Mouse (Mus musculus): ENCODE data around the gene Atp2a2.

Gene Atp2a2

DNA sequence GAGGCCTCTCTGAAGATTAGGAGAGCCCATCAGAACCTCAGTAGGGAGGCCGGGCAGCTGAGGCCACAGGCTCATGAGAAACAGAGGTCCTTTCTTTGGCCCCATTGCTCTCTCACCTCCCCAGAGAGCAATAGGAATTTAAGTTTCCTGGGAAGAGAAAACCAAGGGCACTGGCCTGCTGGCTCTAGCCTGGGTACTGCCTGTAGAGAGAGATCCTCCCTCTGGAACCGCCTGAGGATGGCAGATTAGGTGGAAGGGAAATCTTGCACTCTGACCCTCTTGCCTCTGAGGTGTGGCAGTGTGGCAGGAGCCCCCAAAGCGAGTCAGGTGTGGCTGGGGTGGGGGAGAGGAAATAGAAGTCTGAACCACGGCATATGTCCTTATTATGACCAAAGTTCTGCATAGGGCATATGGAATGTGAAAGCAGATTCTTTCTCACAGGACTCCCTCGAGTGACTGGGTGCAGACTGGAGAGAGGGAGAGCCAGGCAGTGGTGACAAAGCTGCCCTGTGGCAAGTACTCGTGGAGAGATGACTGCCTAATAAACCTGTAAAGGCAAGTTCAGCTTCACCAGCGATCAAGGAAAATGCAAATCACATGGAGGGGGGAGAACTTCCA lies 17.1 kb upstream of the Atp2a2 start:
- DNase-seq (ENCODE audit: low spot score): no peak

DNA sequence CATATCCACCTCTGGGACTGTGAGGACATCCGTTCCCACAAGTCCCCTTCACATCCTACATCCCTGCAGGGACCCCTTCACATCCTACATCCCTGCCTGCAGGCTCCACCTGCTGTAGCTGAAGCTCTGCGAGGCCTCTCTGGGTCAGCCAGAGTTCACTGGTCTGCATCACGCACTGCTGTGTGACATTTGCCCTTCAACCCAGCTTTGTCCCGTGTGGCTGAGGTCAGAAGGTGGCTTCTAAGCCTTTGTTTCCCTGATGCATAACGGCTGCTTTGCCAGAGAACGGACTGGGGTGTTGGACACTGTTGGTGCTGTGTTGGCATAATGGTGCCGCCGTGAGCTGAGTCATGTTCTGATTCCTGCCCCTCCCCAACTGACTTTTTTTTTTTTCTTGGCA lies 16.2 kb upstream of the Atp2a2 start:
- DNase-seq (ENCODE audit: low spot score): no peak

DNA sequence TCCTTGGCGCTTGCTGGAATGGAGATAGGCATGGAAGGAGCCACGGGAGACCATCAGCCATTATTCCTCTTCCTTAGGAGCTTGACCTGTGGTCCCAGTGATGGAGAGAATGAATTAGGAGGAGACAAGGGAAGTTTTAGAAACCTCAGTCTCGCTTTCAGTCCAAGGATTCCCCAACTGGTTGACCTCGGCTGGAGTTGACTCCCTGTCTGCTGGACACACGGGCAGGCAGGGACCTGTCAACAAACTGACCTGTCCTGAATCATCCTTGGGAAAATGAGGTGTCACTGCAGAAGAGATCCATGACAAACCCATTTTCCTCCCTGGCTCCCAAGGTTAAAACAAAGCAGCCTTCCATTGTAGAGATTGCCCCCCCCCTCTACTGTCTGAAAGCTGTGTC lies 14.9 kb upstream of the Atp2a2 start:
- DNase-seq (ENCODE audit: low spot score): no peak

DNA sequence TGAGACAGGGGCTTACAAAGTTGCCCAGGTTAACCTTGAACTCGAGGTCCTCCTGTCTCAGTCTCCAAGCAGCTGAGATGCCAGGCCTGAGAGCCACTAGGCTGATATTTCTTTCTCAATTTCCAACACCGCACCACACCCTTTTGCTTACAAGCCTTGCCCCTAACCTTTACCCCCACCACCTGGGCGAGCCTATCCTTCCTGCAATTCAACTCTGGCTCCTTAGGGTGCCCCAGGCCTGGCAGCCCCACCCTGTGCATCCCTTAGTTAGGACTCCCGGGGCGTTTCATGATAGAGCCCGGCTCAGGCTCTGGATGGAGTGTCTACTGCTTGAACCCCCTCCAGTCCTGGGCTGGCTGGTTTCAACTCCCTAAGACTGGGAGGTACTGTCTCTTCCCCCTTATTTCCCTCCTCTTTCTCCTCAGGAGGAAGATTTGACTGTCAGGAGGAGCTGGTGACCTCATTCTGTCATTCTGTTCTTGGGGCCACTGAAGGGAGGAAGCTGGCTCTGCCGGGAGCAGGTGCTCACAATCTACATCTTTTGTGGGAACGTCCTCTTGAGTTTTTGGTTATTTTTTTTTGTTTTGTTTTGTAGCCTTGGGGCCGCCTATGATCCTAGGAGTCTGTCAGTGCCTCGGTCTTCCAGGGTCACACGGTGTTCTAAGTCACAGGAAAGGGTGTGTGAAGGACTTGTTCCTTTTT lies 14.2 kb upstream of the Atp2a2 start:
- DNase-seq (ENCODE audit: low spot score): no peak

DNA sequence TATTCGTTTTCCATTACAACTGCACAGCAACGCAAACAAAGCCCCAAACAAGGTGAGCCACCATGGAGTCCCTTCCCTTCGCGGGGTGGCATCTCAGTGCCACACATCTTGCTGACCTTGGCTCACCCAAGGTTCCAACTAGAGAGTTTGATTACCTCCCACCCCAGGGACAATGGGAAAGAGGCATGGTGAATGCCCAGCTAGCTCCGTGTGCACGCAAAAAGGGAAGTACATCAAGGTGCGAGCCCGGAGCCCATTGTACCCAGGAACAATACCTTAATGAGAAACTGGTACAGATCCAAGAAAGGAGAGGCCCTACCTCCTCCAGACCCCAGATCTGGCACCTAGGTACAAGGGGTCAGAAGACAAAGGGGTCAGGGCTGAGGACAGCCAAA lies 12.1 kb upstream of the Atp2a2 start:
- no peak for DNase-seq (ENCODE audit: low spot score)

DNA sequence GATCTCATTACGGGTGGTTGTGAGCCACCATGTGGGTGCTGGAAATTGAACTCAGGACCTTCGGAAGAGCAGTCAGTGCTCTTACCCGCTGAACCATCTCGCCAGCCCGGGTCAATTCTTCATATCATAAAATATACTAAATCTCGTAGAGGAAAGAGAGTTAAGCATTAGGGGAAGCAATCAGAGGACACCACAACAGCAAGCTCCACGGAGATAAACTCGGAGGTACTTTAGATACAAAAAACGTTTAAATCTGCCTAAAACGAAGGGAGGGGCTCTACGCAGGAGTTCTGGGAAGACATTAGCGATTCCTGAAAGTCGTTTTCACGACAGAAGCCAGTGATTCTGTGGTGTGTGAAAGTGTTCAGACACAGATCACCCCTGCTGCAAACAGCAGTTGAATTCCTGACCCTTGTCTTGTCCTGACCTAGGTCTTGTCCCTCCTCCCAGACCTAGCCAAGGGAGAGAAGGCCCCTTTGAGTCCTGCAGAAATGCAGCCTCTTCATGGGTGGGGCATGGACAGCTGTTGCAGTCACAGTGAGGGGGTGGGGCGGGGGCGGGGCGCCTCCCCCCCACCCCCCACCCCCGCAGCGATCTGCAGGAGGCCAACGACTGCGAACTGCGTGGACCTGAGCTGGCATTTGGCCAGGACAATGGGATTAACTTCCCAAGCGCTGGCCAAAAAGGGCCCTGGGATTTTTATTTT lies 11.5 kb upstream of the Atp2a2 start:
- DNase-seq (ENCODE audit: low spot score): no peak

DNA sequence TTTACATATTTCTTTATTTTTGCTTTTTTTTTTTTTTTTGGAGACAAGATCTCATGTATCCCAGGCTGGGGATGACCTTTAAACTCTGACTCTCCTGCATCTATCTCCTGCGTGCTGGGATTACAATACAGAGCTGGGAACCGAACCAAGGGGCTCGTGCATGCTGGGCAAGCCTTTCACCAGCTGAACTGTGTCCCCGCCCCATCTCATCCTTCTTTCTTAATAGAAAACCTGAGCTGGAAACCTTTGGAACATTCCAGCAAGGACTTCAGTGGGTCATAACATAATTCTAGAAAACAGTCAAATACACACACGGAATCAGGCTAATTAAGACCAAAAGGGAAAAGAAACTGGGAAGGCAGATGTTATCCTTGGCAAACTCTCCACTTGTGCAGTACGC lies 10.0 kb upstream of the Atp2a2 start:
- DNase-seq (ENCODE audit: low spot score): no peak

DNA sequence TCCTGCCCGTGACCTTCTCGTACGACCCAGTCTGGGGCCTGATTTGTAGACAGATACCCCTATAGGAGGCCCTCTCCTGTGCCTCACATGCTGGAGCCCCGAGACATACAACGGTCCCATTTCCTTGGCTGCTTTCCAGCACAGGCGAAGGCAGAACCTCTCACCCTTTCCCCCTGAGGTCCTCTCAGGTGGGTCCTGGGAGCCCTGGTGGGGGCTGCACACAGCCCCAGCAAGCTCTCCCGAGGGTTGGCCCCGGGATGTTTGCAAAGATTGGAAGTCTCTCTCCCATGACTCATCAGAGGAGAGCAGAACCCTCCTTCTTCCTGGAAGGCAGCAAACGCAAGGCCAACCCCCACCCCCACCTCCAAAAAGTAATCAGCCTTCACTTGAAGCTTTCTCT lies 9.4 kb upstream of the Atp2a2 start:
- no peak for DNase-seq (ENCODE audit: low spot score)

DNA sequence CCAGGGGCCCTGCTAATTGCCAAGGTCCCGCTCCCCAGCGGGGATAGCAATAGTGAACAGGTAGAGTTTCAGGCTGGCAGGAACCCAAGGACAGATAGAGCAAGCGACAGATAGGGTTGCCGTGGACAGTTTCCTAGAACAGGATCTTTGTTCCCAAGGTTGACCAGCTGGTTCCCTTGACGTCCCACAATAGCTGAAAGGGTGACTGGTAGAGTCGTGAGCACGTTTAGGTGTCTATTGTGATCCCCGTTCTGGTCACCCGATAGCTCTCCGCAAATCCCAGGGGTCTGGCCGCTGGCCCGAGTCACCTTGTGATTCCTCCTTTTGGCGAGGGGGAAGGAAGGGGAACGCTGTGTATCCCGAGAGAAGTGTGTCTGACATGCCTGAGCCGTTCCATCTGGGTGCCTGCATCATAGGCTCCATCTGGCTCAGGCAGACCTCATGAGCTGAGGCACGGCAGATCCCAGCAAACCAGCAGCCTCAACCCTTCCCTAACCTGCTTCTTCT lies 8.7 kb upstream of the Atp2a2 start:
- DNase-seq (ENCODE audit: low spot score): no peak

DNA sequence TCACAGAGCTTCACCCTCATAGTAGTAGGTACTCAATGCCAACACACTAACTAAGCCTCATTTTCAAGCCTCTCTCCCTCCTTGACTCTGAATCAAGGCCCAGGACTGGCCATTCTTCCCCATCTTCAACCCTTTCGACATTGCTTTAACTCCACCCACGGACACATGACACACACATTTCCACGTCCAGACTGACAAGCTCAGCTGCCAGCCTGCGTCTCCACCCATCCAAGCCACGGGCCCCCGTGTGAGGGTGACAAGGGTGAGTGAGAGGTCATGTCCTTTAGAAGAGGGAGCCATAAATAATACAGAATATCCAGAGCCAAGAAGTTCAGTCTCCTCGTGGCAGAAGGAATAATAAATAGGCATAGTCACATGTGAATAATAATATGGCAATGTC lies 7.6 kb upstream of the Atp2a2 start:
- no peak for DNase-seq (ENCODE audit: low spot score)

DNA sequence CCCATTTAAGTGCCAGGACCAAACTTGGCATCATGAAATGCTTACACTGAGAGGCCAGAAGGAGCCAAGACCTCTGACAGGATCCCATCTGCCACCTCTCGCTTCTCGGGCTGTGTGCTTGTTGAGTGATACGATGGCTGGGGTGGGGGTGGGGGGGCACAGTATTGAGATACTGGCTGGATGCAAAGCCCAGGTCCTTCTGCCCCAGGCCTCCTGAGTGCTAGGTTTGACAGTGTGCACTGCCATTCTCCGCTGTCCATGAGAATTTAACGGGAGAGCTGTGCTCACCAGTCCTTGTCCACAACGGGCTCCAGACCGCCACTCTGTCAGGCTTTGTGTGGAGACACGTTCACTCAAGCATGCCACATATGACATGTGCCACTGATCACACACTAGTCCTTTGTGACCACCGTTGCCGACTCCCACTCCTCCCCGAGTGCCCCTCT lies 6.9 kb upstream of the Atp2a2 start:
- DNase-seq (ENCODE audit: low spot score): no peak

DNA sequence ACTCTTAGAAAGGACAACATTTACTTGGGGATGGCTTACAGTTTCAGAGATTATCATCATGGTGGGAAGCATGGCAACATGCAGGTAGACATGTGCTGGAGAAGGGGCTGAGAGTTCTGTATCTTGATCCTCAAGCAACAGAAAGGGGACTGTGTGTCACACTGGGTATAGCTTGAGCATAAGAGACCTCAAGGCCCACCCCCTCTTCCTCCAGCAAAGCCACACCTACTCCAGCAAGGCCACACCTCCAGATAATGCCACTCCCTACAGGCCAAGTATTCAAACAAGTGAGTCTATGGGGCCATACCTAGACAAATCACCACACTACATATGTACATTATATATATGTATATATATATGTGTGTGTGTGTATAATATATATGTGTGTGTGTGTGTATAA lies 5.4 kb upstream of the Atp2a2 start:
- no peak for DNase-seq (ENCODE audit: low spot score)

DNA sequence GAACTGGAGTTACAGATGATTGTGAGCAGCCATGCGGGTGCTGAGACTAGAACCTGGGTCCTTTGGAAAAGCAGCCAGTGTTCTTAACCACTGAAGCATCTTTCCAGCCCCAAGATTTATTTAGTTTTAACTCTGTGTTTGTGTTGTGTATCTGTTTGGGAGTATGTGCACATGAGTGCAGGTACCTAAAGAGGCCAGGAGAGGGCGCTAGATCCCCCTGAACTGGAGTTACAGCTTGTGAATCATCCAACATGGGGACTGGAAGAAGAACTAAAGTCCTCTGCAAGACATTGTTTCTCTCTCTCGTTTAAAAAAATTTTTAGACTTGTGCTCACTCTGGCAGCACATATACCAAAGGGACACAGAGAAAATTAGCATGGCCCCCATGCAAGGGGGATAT lies 4.4 kb upstream of the Atp2a2 start:
- no peak for DNase-seq (ENCODE audit: low spot score)

DNA sequence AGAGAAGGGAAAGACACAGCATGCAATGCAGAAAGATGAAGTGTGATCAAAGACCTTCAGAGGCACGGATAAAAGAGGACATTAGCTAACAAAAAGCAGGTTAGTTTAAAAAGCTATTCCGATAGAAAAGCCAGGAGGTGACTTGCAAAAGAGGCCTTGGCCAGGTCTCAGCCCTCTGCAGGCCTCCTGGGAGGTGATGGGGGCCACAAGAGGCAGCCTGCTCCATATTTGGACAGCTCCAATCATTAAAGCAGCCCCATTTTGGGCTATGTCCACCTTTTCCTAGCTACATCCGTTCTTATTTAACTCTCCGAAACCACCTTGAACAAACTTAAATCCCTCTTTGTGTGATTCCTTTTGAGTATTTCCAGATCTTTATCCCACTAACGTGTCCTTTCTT lies 3.5 kb upstream of the Atp2a2 start:
- DNase-seq (ENCODE audit: low spot score): no peak

DNA sequence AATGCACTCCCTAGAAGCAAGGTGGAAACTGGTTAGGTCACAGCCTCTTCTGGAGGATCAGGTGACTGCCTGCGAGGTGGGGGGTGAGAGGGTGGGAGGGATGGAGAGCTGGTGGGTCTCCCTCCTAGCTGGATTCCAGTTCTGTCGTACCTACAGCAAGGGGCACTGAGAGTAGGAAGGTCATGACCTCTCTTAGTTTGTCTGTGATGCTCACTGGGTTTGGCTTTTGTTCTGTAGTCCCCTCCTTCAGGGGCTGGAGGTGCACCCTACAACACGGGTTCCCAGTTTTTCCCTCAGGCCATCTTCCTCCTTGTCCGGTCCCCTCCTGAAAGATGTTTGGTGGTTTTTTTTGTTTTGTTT lies 1.7 kb upstream of the Atp2a2 start:
- DNase-seq (ENCODE audit: low spot score): no peak

DNA sequence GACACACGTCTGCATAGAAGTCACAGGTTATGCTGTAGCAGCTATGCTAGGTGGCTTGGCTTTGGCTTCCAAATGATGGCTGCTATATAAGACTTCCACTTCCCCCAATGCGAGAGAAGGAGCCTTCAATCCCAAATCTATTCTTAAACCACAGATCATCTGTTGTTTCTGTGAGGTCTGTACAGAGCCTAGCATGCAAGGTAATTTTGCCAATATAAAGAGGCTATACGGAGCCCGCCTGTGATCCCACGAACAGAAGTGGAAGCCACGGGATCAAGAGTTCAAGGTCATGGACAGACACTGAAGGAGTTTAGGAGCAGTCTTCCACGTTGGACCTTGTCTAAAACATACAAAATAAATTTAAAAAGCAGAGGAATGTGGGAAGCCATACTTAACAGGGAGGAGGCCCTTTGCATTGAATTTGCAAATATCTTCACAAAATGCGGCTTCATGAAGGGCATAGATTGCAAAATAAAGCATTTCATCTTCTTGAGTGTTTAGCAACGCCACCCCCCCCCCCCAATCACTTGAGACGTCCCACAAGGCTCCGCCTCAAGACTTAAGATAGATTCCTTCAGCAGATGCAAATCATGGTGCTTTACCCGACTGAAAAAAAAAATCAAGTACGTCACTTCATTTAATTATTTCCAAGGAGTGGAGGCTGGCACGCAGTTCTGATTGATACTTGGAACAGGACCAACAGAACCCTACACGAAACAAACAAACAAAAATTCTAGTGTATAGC lies 1.2 kb upstream of the Atp2a2 start:
- no peak for DNase-seq (ENCODE audit: low spot score)

DNA sequence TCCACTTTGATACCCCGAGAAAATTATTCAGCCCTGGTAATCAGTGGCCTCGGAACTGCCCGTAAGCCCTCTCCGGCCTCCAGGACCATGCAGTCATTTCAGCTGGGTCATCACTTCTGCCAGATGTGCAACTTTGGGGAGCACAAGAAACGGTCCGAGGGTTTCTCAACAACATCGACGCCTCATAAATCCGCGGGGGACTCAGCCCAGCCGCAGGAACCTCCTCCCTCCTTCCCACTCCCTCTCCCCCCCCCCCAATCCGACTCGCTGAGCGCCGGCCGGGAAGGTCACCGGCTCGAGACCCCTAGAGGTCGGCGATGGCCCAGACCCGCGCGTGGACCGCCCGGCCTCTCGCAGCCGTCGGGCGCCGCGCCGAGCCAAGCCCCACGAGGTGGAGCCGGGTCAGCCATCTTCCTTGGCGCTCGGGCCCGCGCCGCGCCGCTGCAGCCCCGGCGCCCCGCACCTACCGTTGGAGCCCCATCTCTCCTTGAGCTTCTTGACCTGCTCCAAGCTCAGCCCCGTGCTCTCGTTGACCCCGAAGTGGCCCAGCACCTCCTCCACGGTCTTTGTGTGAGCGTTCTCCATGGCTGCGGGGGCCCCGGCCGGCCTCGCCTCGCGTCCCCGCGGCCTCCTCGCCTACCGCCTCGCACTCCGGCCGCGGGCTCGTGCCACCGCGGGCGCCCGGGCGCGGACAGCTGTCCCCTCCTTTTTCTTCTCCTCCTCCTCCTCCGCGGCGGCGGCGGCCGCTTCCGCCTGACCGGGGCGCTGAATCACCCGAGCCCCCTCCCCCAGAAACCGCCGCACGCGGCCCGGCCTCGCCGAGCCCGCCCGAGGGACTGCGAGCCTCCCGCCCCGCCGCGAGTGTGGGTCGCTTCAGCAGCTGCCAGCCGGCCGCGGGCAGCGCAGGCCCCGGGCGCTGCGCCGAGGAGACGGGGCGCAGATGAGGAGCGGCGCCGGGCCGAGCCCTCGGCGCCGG lies 636 bp downstream of the Atp2a2 start:
- DNase-seq (ENCODE audit: low spot score): no peak

DNA sequence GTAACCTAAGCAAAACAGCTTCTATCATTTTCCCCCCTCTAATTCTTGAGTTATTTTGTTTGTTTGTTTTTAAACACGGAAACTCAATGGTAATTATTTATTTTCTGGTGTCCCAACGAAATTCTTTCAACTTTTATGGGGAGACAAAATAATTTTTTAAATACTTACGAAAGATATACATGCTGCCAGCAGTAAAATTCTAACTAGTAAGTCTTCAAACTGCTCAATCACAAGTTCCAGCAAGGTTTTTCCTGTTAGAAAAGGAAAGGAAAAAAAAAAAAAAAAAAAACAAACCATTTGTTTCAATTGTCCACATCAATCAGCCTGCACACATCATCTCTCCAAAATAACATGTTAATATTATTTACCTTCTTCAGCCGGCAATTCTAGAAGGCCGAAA lies 1.5 kb downstream of the Atp2a2 start:
- no peak for DNase-seq (ENCODE audit: low spot score)

DNA sequence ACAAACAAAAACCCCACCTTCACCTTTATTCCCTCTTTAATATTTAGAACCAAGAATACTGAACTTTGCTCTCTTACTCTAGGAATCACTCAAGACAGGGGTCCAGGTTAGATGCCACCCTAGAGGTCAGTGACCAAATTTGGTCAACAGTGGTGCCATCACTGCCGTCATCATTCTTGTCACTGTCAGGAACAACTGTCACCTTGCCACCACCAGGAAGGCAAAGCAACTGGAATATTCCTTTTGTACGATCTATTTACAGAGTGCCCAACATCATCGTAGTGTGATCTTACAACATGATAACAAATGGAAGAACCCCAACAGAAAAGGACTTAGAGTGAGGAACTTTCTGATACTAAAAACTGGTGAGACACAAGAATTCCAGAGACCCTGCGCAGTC lies 1.9 kb downstream of the Atp2a2 start:
- DNase-seq (ENCODE audit: low spot score): no peak

DNA sequence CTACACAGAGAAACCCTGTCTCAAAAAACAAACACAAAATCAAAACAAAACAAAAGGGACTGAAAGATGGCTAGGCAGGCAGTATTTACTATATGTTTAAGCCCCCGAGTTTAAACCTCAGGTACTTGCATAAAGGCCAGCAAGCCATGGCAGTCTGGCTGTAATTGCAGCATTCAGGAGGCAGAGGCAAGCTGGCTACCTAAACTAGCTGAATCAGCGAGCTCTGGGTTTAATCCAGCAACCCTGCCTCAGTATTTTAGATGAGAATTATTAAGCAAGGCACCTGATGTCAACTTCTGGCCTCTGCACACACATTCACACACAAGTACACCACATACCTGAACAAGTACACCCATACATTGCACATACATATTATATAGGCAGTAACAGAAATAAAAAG lies 4.0 kb downstream of the Atp2a2 start:
- no peak for DNase-seq (ENCODE audit: low spot score)

DNA sequence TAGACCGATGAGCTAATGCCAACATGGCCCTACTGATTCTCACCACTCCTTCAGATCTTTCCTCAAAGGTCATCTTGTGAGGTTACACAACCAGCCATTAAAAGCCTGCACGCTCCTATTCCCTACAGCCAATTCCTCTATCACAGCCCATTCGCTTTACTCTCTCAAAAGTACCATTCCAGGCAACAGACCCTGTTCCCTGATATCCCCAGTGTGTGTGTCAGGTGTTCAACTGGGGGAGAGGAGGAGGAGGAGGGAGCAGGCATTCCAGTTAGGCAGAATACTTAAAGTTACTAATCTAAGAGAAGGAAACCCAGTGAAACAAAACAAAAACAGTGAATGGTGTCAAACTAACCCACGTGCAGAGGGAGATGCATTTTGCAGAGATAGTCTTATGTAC lies 5.0 kb downstream of the Atp2a2 start:
- DNase-seq (ENCODE audit: low spot score): no peak

DNA sequence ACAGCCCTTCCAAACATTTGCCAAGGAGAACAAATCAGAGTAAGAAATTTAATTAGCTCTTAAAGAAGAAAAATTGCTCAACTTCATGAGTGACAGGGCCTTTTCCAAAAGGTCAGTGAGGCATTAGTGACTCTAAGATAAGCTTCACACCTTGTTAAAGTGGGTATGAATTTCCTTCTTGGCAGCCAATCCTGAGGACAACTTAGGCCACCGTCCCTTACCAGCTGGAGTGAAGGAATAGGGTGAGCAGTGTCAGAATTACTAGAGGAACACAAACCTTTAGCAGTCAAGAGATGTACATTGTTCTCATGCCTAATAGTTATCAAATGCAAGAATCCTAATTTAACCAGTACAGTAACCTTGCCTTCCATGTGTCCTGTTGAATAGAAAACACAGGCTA lies 7.6 kb downstream of the Atp2a2 start:
- no peak for DNase-seq (ENCODE audit: low spot score)
